Mouse (Mus musculus) layer of hippocampus, adult 11-12 months (tissue): ENCODE measurements around the gene Gse1.

Source experiments
- DNase-seq: peaks from one replicate; pipeline ENCODE4 v3.0.0; 2022; ENCODE audit warnings: low spot score

Gene Gse1

DNA sequence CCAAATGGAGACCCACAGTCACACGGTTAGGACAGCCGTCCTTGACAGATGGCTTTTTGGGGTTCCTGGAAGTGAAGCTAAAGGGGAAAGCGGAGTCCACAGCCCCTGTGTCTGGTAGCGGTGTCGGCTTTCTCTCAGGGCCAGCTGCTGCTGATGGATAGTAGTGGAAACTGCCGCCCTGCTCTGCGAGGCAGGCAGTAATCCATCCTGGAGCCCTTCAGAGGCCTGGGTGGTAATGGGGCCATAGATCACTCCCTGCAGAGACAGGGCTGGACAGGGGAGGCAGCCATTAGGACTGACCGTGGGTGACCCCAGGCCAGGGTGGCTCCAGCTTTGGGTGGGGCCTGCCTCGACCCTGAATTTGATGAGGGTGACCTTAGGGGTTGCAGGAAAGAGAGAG, 146.3 kb downstream of the Gse1 start:
- no peak for DNase-seq

DNA sequence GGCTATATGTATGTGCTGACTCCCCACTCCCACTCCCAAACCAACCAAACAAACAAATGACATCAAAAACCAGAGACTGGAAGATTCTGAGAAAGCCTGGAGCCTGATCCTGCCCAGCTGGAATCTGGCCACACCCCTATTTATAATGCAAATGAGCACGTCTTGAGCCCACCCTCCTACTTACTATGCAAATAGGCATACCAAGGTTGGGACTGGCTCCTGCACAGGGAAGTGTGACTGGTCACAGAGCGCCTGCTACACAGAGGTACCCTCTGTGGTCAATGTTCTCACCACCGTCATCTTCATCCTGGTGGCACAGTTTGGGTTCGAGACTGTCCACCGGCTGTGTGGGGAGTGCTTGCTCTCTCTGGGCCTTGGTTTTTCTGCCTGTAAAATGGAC, 146.9 kb downstream of the Gse1 start:
- no peak for DNase-seq

DNA sequence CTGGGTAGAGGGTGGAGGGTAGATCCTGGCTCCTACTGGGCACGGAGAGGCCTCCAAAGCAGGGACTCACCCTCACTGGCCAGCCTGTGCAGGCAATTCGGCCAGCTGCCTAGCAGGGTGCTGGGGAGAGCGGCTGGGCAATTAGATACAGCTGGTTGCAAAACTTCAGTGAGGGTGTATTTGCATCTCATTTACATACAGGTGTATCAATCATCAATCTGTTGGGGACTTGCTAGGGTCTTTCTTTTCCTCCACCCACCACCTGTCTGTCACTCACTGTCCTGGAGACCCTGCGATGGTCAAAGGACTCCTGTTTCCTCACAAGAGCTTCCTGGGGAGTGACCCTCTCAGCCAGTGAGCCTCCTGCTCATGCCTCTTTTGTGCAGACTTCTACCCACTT, 148.0 kb downstream of the Gse1 start:
- DNase-seq: no peak

DNA sequence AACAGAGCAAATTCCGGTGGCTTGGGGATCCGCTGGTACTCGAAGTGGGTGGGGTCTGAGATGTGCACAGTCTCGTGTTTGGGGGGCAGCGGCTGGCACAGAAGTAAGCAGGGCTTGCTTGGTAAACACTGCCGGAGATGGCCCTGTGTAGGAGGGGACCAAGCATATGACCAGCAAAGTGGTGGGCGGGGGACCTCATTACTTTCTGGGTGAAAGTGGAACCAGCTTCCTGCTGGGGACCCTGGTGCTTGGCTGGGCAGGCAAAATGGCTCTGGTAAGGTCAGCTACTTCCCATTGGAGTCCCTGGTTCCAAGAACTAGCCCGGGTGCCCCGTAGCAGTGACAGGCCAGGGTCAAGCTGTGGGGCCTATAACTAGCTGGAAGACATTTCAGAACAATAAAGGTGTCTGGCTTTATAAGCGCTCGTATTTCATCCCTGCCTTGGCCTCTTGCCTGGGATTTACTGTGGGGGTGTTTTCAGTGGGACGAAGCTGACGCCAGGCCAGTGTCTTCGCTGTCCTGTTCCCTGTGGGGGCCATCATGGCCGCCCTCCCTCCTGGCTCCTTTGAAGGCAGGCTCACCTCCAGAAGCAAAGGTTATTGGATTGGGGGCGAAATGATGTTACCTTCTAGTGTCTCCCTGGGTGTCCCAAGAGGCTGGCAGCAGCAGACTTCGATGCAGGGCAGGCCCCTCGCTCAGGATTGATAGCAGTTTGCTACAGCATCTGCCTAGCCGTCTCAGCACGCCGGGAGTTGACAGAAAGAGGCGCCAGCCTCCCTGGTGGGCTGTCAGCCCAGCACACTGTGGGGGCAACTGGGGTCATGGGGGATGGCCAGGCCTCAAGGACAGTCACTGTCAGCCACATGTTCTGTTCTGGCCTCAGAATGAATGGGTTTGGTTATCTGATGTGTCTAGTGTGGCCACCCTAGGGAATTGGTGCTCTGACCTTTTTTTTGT, 148.9 kb downstream of the Gse1 start:
- DNase-seq: no peak

DNA sequence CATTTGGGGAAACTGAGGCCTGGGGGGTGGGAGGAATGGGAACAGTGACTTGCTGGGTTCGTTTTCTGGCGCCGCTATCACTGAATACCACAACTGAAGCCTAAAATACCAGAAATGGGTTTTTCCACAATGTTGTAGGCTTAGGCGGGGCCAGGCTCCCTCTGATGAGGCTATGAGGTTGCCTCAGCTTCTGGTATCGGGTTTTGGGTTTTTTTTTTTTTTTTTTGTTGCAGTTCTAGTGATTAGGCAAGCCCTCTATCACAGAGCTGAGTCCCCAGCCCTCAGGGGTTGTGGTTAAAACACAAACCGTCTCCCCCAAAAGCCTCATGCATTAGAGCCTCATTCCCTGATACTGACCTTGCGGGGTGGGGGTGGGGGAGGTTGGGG, 149.5 kb downstream of the Gse1 start:
- no peak for DNase-seq

DNA sequence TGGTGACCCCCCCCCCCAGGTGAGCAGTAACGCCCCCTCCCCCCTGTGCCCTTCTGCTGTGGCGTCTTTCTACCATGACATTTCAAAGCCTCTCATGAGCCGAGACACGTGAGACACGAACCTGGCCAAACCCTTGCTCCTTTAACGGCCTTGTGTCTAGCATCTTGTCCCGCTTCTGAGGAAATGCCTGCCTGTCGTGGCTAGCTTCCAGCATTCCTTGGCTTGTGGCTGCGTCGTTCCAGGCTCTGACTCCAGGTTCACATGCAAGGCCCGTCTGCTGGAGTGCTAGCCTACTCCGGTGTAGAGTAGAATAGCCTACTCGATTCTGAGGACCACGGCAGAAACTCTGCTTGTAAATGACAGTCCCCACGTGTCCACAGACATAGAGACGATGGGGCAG, 150.1 kb downstream of the Gse1 start:
- no peak for DNase-seq

DNA sequence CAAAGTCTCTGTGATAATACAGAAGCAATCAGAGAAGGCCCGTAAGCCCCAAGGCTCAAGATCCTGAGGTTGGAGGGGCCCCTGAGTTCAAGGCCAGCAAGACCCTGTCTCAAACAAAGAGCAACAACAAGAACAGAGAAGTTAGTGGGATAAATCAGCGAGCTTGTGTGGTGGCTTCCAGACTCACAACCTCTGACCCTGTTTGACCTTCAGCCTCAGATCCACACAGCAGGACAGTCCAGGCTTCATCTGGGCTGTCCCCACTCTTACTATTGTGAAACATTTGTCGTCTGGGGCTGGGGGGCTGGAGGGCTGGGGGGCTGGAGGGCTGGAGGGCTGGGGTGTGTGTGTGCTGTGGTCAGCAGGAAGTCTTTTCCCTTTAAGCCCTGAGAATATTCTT, 150.8 kb downstream of the Gse1 start:
- no peak for DNase-seq

DNA sequence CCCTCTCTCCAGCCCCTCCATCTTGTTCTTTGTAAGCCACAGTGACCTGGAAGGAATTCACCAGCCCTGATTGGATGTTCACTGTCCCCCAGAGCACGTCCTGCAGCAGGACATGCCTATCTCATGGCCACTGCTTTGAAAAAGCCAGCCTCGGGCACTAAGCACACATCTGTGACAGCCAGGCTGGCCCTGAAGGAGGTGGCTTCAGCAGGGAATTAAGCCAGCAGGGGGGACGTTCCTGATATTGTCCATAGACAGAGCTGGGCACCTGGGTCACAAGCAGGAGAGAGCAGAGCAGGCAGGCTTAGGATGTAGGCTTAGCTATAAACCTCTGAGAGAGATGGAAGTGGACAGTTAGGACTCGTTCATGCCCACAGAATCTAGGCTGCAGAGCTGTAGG, 153.6 kb downstream of the Gse1 start:
- no peak for DNase-seq

DNA sequence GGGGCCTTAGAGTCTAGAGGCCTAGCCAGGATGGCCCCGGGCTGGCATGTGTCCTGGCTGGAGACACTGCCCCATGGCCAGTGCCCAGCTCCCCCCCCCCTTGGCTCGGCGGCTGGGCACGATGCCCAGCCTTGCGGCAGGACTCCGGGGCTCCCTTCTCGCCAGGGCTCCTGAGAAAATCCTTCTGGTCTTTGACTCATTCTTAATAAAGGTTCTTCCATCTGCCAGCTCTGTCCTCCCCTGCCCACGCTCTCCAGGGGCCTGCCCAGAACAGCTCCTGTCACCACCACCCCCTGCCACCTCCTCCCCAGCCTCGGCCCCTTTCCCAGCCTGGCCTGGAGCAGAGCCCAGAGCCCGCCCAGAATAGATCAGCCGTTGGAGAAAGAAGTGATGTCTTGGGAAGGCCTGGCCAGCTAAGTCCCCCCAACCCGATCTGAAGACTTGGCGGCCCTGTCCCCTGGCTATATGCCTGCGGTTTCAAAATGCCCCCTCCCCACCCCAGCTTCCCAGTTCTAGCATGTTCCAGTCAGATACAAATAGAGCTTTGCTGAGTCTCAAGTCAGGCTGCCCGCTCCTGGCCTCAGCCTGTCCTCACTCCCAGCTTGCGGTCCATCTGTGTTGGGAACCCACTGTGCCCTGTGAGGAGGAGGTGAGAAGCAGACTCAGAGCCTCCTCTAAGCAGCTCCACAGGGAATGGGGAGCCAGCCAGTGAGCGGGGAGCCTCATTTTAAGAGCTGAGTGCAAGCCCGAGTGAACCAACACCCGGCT, 154.4 kb downstream of the Gse1 start:
- DNase-seq: peak; percentile 90

DNA sequence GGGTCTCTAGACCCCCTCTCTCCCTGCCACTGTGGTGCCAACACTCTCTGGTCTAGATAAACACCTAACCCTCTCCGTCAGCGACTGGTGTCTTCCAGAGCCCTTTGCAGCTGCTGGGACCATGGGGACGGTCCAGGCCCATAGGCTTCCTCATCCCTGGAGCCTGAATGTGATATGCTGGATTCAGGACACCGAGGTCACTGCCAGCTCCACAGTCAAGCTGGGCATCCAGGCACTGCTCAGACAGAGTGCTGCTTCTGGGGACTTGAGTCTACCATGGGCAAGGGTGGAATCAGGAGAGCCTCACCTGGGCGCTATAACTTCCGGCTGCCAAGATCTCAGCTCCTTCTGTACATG, 154.9 kb downstream of the Gse1 start:
- no peak for DNase-seq

DNA sequence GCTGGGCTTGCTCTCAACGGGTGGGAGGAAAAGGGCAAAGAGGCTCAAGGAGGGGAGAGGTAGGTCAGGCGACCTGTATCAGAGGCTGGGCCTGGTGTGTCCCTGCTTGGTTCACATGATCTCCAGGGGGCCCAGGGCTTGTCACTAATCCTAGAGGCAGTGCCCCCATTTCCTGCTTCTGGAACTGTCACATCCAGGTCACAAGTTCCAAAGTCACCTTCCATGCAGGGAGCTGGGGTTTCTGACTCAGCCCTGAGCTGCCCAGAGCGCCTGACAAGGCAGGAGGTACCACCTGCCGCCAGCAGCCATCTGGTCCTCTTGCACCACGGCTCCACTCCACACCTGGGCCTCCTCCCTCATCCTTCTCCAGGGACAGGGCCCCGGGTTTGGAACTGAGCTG, 155.5 kb downstream of the Gse1 start:
- DNase-seq: no peak

DNA sequence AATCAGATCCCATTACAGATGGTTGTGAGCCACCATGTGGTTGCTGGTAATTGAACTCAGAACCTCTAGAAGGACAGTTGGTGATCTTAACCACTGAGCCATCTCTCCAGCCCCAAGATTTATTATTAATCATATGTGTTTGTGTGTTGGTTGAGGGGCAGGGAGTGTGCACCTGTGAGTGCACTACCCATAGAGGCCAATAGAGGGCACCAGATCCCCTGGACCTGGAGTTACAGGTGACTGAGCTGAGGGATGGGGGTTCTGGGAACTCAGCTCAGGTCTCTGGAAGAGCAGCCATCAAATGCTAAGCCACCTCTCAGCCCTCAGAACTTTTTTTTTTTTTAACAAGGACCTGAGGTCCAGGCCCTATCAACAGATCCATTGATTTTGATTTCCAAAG, 156.5 kb downstream of the Gse1 start:
- no peak for DNase-seq

DNA sequence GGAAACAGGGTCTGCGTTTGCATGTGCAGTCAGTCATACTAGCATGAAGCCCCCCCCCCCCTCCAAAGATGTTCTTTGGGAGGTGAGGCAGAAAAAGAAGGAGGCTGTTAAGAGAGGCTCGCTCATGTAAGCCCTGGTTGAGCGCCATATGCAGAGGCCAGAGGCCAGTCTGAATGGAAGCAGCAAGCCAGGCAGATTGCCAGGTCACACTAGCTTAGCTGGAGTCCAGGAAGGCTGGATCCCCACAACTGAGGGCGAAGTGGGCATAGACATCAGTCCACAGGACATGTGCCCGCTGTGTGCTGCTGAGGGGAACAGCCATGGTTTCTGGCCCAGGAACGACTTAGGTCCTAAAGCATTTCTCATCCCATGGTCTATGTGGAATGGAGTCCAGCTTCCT, 160.0 kb downstream of the Gse1 start:
- DNase-seq: no peak

DNA sequence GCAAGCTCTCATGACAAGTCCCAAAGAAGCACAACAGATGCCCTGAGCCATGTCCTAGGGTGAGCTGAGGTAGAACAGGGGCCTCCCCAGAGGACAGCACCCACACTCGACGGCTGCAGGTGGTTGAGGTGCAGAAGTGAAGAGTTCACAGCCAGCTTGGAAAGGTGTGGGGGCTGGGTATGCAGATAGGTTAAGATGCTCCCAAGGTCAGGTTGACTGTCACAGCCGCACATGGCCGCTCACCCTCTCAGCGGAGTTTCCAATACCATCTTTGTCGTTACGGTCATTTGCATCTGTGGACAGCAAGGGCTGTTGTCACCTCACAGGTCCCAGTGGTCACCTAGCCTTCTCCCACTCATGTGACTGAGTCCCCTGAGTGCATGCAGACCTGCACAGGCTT, 162.3 kb downstream of the Gse1 start:
- no peak for DNase-seq

DNA sequence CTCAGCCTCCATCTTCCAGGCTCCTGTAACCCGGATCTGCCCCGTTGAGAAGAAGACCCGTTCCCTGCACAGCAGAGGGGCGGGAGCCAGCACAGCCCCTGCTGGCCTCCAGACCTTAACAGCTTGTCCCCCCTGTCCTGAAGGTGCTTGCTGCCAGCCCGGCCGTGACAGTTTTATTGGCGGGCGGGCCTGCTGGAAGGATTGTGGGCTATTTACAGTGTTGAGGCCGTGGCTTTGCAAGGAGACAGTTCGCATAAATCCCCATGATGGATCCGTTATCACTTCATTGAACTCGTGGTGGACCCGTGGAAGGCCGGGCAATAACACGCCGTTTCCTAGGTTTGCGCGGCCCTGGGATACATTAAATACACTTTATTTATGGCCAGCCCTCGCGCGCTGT, 163.6 kb downstream of the Gse1 start:
- no peak for DNase-seq

DNA sequence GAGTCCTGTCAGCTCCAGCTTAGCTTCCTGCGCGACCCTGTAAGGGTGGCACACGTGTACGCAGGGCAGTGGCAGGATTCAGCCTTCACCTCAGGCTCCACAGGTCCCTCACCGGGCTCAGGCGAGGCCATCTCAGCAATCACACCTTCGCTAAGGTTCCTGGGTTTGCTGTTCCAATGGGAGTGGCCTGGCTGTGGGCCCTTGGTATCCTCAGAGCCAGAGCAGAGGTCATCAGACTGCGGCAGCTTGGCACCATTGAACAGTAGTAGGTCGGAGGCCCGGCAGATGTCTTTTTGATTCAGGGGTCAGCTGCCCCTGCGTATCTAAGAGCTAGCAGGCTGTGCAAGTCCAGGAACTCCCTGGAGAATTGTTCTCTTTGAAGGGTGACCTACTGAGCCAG, 164.8 kb downstream of the Gse1 start:
- no peak for DNase-seq

DNA sequence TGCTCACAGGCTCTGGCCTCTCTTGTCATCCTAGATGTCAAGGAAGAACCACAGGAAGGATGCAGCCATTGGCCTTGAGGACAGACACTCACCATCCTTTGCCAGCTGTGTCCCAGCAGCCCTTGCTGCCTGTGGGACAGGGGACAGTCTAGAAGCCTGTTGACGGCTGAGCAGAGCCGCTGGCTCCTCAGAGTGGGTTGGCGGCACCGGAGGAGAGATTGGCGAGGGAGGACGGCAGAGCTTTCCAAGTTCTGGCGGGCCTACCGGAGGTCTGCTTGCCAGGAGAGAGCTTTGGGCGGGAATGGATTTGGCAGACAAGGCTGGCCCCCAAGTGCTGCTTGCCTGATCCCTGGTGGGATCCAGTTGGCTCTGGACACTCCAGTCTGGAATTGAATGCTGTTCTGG, 165.6 kb downstream of the Gse1 start:
- DNase-seq: peak; percentile 50

DNA sequence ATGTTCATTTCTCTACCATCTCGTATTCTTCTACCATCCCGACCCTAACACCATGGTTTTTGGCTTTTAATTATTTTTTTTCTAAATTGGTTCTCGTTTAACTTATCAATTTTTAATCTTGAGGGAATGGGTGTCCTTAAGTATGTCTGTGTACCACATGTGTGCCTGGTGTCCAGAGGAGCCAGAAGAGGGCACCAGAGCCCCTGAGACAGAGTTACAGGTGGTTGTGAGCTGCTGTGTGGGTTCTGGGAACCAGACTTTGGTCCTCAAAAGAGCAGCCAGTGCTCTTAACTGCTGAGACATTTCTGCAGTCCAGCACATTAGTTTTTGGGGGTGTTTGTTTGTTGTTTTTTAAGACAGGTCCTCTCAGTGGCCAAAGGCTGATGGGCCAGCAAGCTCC, 167.6 kb downstream of the Gse1 start:
- DNase-seq: no peak

DNA sequence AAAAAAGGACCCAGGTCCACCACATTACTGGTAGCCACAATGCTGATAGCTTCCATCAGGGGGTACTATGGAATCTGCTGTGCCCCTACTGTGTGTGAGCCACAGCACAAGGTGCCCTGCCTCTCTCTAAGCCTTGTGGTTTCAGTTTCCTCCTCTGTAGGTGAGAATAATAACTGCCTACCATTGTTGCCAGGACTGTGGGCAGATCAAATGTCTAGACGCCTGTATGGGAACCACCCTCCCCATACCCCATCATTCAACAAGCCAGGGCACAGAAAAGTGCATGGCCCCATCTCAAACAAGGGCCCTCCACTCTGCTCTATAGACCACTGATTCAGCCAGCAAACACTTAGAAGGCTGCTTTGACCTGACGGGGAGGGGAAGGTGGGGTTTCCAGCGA, 168.5 kb downstream of the Gse1 start:
- DNase-seq: no peak

DNA sequence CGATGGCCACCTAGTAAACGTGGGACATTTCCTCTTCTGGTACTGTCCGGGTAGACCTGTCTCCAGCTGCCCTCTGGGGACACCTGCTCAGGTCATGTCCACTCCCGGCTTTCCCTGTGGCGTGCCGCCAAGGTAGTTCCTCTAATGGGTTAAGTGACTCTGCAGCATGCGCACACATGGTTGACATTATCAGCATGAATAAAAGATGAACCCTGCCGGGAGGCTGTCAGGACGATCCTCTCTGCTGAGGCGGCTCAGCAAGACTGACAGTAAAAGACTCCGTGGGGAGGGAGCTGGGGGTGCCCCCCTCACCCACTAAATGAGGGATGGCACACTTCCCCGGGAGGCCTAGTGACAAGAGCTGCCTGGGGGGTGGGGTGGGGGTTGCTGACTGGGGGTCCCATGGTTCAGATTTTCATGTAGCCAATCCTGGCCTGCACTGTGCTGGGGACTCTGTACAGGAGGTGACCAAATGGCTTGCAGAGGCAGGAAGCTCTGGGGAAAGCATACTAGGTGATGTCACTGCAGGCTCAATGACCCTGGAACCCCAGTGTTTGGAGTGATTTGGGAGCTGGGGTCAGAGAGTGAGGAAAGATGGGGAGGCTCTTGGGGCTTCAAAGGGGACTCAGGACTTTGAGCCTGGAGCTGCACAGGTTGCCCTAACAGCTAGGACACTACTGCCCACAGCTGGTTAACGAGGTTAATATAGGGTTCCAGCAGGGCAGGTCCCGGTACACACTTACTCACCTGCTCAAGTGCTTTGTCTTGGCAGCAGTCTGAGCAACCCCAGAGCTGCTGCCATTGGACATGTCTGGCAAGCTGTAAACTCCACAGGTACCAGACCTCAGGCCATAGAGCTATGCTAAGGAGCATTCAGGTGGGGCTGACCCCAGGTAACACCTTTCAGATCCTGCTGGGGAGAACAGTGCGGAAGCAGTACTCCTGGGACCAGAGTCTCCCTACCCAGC, 169.5 kb downstream of the Gse1 start:
- DNase-seq: no peak

DNA sequence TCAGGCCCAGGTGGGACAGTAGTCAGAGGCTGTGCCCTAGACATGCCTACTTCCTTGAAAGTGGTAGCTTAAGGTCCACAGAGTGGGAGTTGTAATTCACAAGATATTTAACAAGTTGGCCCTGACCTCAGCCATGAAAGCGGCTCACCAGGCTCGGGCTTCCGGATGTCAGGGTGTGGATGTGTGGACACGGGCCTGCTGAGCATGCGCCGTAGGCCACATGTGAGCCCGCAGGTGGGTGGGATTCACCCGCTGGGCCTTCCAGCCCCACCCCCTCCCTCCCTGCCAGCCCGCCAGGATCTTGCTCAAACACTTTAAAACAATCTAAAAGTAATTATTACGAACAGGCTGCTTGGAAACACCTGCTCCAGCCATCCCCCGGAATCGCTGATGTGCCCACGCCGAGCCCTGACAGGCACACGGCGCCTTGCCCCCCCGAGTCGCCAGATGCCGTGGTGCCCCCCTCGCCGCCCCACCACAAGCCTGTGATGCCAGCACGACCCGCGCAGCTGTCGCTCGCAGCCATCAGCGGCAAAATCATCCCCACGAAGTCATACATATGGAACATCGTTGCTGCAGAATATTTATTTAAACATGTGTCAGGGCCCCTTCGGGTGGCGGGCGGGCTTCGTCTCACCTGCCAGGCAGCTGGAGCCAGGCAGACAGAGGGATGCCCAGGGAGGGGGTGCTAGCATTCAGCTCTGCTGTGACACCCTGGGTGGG, 171.1 kb downstream of the Gse1 start:
- DNase-seq: no peak

DNA sequence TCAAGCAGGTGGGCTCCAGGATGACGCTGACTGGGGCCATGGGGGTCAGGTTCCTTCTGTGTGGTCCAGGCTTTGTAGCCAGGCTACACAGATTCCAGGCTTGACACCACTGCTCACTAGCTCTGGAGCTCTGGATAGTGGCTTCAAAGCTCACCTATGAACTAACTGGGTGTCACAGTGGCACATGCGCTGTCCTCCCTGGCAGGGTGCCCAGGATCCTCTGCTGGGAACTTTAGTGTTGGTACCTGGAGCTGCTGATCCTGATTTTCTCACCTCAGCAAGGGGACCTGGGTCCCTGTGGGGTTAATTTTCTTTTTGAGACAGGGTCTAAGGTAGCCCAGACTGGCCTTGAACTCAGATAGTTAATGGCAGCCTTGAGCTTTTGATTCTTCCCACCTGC, 173.0 kb downstream of the Gse1 start:
- no peak for DNase-seq
